Mouse (Mus musculus) layer of hippocampus, adult 8-10 months (tissue): Measurements from ENCODE around the gene Gpr12. TPM values are rescaled to one million over a fixed set of nuclear protein-coding genes. Genes with fewer than 3 reads are reported as not detected.
A peak's percentile ranks its signal among the peaks of the same experiment; 100 is the strongest.
"Not testable (repeated sequence)": the region's sequence is repeated elsewhere in the genome, so short reads cannot be mapped to it uniquely, and the experiment has no call there.

ENCODE experiments used
- DNase-seq, 2 experiments: peaks; one replicate each; pipeline ENCODE4 v3.0.0; 2022; ENCODE audit warnings: low spot score in 2 of 2
- total RNA-seq, 4 experiments: library from RNA; stranded (reverse); gene quantifications; 2 replicates each; pipeline ENCODE4 v1.2.4; 2022

Gene Gpr12
- total RNA-seq, result 10 to 100 TPM; 29.4 to 40.7 (median 30.4) TPM

- DNase-seq, result no peak
These were observed at the start of gene Gpr12 for GRCm38 (mm10) chr5:146584478-146585306. Gpr12 (minus strand) TSS chr5:146585239.

GRCm38 (mm10) chr5:146631602-146632001, 46.6 kb upstream of the Gpr12 start:
- no peak for DNase-seq

- peak in 1 of 2 experiments; percentile 52 for DNase-seq
These were observed 45.9 kb upstream of the Gpr12 start for GRCm38 (mm10) chr5:146630961-146631360.

- DNase-seq, result no peak
These were observed 44.6 kb upstream of the Gpr12 start for GRCm38 (mm10) chr5:146629636-146630035.

GRCm38 (mm10) chr5:146628804-146629203, 43.8 kb upstream of the Gpr12 start:
- no peak for DNase-seq

- DNase-seq, result no peak
These were observed 42.9 kb upstream of the Gpr12 start for GRCm38 (mm10) chr5:146627901-146628300.

GRCm38 (mm10) chr5:146625635-146626311, 40.7 kb upstream of the Gpr12 start:
- peak; percentile 47 to 63 for DNase-seq

- DNase-seq, result no peak
These were observed 26.8 kb upstream of the Gpr12 start for GRCm38 (mm10) chr5:146611830-146612229.

- no peak for DNase-seq
These were observed 26.0 kb upstream of the Gpr12 start for GRCm38 (mm10) chr5:146611009-146611408.

GRCm38 (mm10) chr5:146609646-146610045, 24.6 kb upstream of the Gpr12 start:
- no peak for DNase-seq

GRCm38 (mm10) chr5:146607816-146608215, 22.8 kb upstream of the Gpr12 start:
- no peak for DNase-seq

- DNase-seq, result no peak
These were observed 21.9 kb upstream of the Gpr12 start for GRCm38 (mm10) chr5:146606895-146607294.

GRCm38 (mm10) chr5:146606221-146606620, 21.2 kb upstream of the Gpr12 start:
- no peak for DNase-seq

GRCm38 (mm10) chr5:146599970-146600369, 14.9 kb upstream of the Gpr12 start:
- no peak for DNase-seq

- not testable (repeated sequence) for DNase-seq
These were observed 14.2 kb upstream of the Gpr12 start for GRCm38 (mm10) chr5:146599216-146599615.

GRCm38 (mm10) chr5:146598215-146599119, 13.4 kb upstream of the Gpr12 start:
- no peak for DNase-seq

GRCm38 (mm10) chr5:146597503-146597874, 12.4 kb upstream of the Gpr12 start:
- DNase-seq, result no peak

- no peak for DNase-seq
These were observed 11.8 kb upstream of the Gpr12 start for GRCm38 (mm10) chr5:146596612-146597502.

GRCm38 (mm10) chr5:146592580-146592979, 7.5 kb upstream of the Gpr12 start:
- DNase-seq, result no peak

- DNase-seq, result no peak
These were observed 6.6 kb upstream of the Gpr12 start for GRCm38 (mm10) chr5:146591636-146592035.

GRCm38 (mm10) chr5:146590987-146591386, 5.9 kb upstream of the Gpr12 start:
- DNase-seq, result no peak
